Mouse (Mus musculus) heart, embryonic 16.5 days (tissue): ENCODE results near the gene Cfb. TPM values are rescaled to one million over a fixed set of nuclear protein-coding genes. Genes with fewer than 3 reads are reported as not detected.
"Not testable (repeated sequence)": the region's sequence is repeated elsewhere in the genome, so short reads cannot be mapped to it uniquely, and the experiment has no call there.

Source experiments
- ATAC-seq: fragments of 200-750 bp; cut with Nextera tagmentation; replicated peaks from 2 replicates; pipeline ENCODE4 v1.8.0; 2017; ENCODE audit warnings: moderate number of reproducible peaks; ENCODE audit not compliant: insufficient read depth, low FRiP score; ENCODE audit errors: extremely low read depth
- H3K27ac ChIP-seq: fragments of 300-500 bp; sonication (generic); 2 replicates; pipeline ENCODE4 v1.5.1; 2014; ENCODE audit warnings: mild to moderate bottlenecking, low read length, control low read depth, moderate library complexity
- H3K27me3 ChIP-seq: fragments of 300-500 bp; sonication (generic); 2 replicates; pipeline ENCODE4 v1.6.1; 2014; ENCODE audit warnings: low read length, mixed read lengths; ENCODE audit not compliant: control insufficient read depth, insufficient read depth
- H3K36me3 ChIP-seq: fragments of 300-500 bp; sonication (generic); 2 replicates; pipeline ENCODE4 v1.6.1; 2014; ENCODE audit not compliant: control insufficient read depth, insufficient read depth
- H3K4me1 ChIP-seq: fragments of 300-500 bp; sonication (generic); 2 replicates; pipeline ENCODE4 v1.6.1; 2014; ENCODE audit warnings: low read length, mixed read lengths; ENCODE audit not compliant: control insufficient read depth, insufficient read depth
- H3K4me2 ChIP-seq: fragments of 300-500 bp; sonication (generic); 2 replicates; pipeline ENCODE4 v1.6.1; 2014; ENCODE audit warnings: low read depth, mild to moderate bottlenecking, control low read depth, low read length
- H3K4me3 ChIP-seq: fragments of 300-500 bp; sonication (generic); 2 replicates; pipeline ENCODE4 v1.5.1; 2014; ENCODE audit warnings: mild to moderate bottlenecking, control low read depth, low read length
- H3K9ac ChIP-seq: fragments of 300-500 bp; sonication (generic); 2 replicates; pipeline ENCODE4 v1.6.1; 2014; ENCODE audit warnings: low read length, control low read depth
- H3K9me3 ChIP-seq: fragments of 300-500 bp; sonication (generic); replicated peaks from 2 replicates; pipeline ENCODE4 v1.6.1; 2016; ENCODE audit warnings: low read length; ENCODE audit not compliant: control insufficient read depth
- WGBS: fragments of 180-500 bp; shearing (Covaris S2); extraction: QIAGEN DNeasy Blood & Tissue Kit; methylation state at CpG from one replicate; pipeline ENCODE4 v1.1.7; 2014; 5-methylcytosine and 5-hydroxymethylcytosine counted together
- polyA plus RNA-seq: library from polyadenylated mRNA; unstranded; fragments of >200 nt; fragmentation: Nextera tagmentation; extraction: Ambion mirVana; gene quantifications from 2 replicates; pipeline ENCODE4 v1.2.1, GENCODE M21; 2015

The Cfb gene
- polyA plus RNA-seq, 1 experiment from 2014 or later, result 2.5 TPM

DNA sequence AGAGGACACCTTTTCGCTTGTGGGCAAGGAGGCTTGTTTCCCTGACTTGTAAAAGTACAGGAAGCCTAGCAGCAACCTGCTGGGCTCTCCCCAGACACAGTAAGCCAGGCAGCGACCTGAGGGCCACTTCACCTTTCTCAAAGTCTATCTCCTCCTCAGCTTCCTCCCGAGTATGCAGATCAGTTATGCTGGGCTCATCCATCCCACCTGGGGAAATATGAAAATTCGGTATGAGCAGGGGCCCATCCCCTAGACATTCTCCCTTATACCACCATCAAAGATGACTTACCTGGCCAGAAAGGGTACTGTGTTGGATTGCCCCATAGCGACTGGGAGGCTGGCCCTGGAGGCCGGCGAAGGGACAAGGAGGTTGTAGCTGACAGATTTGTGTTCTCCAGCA lies 14.7 kb downstream of the Cfb start:
- Histone ChIP-seq H3K36me3 (peaks cover 22% of the 10 kb centered on the region), H3K4me1 (peaks cover 13% of the 10 kb centered on the region), H3K27me3 (no peaks in the 10 kb centered on the region), H3K4me2 (no peak overlapping the region), H3K4me3 (no peak overlapping the region), H3K9ac (no peak overlapping the region), H3K27ac (no peak overlapping the region), H3K9me3 (no peaks in the 10 kb centered on the region)
- ATAC-seq, result no peak
- whole genome bisulfite sequencing, result 87% methylated on average over 7 of the region's 7 CpGs

DNA sequence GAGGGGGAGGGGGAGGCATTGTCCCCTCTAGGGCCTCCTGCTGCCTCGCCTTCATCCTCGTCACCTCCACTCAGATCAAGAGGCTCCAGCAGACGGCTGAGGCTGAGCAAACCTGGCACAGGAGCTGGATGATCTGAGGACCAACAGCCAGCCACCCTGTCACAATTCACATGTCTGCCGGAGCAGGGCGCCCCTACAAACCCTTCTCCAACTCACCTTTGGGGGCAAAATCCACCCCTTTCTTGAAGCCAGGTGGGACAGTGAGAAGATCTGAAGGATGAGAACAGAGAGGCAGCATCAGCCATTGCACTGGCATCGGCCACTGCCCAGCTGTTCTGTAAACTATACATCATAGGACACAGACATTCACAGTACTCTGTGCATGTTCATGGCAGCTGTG lies 15.1 kb downstream of the Cfb start:
- Histone ChIP-seq H3K9me3 (no peaks in the 10 kb centered on the region), H3K9ac (no peak overlapping the region), H3K4me1 (peaks cover 13% of the 10 kb centered on the region), H3K27me3 (no peaks in the 10 kb centered on the region), H3K36me3 (peaks cover 18% of the 10 kb centered on the region), H3K4me3 (no peak overlapping the region), H3K27ac (no peak overlapping the region), H3K4me2 (no peak overlapping the region)
- ATAC-seq, result no peak
- 86% methylated on average over 6 of the region's 6 CpGs for WGBS

DNA sequence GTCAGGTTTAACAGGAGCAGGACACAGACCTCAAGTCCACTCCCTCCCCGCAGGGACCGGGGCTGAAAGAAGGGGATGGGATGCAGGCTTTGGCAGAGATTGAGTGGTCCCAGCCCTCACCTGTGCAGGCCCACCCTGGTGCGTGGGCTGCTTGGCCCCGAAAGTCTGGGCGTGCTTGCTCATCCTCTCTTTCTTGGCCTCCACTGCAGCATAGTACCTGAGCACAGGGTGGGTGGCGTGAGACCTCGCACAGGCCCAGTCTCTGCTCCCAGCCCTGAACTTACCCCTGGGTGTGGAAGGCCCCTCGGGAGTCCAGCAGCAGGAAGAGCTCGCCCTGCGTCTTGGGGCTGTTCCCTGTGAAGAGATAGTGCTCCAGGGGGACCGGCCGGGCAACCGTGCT lies 17.4 kb downstream of the Cfb start:
- WGBS, result 87% methylated on average over 13 of the region's 13 CpGs
- Histone ChIP-seq H3K36me3 (peaks cover 29% of the 10 kb centered on the region), H3K27ac (no peak overlapping the region), H3K9me3 (no peaks in the 10 kb centered on the region), H3K4me3 (no peak overlapping the region), H3K27me3 (no peaks in the 10 kb centered on the region), H3K4me1 (peaks cover 4% of the 10 kb centered on the region), H3K9ac (no peak overlapping the region), H3K4me2 (no peak overlapping the region)
- no peak for ATAC-seq

DNA sequence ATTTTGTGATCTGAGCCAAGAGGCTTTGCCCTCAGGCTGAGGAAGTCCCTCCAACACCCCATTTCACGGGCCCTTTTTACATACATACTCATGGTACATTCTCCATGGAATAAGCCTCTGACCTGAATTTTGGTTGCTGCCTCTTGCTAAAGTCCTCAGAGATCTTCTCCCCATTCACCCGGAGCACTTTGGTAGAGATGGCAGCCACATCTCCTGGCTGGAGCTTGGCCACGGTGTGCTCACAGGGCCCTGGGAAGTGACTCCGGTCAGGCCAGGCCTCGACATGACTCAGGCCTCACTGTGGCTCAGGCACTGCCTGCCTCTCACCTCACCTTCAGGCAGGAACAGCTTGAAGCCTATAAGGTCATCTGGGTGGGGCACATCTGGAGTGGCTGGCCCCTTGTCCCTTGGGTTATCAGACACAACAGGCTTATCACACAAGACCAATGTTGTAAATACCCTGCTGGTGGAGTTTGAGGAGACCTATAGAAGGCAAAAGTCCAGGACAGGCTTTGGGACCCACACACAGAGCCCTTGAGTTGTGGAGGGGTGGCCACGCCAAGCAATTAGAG lies 21.5 kb downstream of the Cfb start:
- Histone ChIP-seq H3K9ac (no peak overlapping the region), H3K4me3 (no peak overlapping the region), H3K9me3 (no peaks in the 10 kb centered on the region), H3K4me2 (no peak overlapping the region), H3K27me3 (no peaks in the 10 kb centered on the region), H3K36me3 (peaks cover 25% of the 10 kb centered on the region), H3K4me1 (peaks cover 15% of the 10 kb centered on the region), H3K27ac (no peak overlapping the region)
- ATAC-seq, result no peak
- WGBS, result 80% methylated on average over 6 of the region's 6 CpGs

DNA sequence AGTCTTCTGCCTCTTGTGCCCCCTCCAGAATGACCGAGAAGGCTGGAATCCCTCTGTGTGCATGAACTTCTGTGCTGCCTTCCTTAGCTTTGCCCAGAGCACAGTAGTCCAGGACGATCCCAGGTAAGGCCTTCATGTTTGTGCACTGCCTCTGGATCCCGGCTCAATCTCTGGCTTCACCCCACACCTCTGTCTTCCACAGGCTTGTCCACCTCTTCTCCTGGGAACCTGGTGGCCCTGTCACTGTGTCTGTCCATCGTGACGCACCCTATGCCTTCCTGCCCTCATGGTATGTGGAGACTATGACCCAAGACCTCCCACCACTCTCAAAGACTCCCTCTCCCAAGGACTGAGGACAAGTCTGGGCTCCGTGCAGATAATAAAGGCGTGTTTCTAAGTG lies 23.5 kb downstream of the Cfb start:
- Histone ChIP-seq H3K9ac (no peak overlapping the region), H3K4me3 (no peak overlapping the region), H3K27me3 (no peaks in the 10 kb centered on the region), H3K36me3 (peaks cover 25% of the 10 kb centered on the region), H3K27ac (no peak overlapping the region), H3K4me1 (peaks cover 18% of the 10 kb centered on the region), H3K4me2 (no peak overlapping the region), H3K9me3 (no peaks in the 10 kb centered on the region)
- no peak for ATAC-seq
- WGBS, result 87% methylated on average over 7 of the region's 7 CpGs

DNA sequence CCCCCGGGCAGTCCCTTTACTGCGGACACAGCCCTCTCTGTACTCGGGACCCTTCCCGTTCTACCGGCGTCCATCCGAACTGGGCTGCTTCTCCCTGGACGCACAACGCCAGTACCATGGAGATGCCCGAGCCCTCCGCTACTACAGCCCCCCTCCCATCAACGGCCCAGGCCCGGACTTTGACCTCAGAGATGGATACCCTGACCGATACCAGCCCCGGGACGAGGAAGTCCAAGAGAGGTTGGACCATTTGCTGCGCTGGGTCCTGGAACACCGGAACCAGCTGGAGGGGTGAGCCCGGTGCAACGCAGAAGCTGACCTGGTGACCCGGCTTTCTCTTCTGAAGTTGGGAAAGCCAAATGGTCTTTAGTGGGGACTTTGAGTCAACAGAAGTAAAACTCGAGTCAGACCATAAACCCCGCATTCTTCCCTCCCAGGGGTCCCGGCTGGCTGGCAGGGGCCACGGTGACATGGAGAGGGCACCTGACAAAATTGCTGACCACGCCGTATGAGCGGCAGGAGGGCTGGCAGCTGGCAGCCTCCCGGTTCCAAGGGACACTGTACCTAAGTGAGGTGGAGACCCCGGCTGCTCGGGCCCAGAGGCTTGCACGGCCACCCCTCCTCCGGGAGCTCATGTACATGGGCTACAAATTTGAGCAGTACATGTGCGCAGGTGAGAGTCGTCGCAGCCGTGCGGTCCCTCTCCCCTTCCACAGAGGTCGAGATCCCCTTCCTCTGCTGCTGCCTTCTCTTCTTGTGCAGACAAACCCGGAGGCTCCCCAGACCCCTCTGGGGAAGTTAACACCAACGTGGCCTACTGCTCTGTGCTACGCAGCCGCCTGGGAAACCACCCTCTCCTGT lies 24.6 kb downstream of the Cfb start:
- Histone ChIP-seq H3K9ac (peak overlapping the region; percentile 75), H3K9me3 (no peaks in the 10 kb centered on the region), H3K27me3 (no peaks in the 10 kb centered on the region), H3K4me1 (peaks cover 18% of the 10 kb centered on the region), H3K4me2 (peak overlapping the region; percentile 98), H3K4me3 (peak overlapping the region; percentile 81), H3K27ac (peak overlapping the region; percentile 59), H3K36me3 (peaks cover 18% of the 10 kb centered on the region)
- 35% methylated on average over 43 of the region's 43 CpGs for WGBS
- ATAC-seq, result no peak

DNA sequence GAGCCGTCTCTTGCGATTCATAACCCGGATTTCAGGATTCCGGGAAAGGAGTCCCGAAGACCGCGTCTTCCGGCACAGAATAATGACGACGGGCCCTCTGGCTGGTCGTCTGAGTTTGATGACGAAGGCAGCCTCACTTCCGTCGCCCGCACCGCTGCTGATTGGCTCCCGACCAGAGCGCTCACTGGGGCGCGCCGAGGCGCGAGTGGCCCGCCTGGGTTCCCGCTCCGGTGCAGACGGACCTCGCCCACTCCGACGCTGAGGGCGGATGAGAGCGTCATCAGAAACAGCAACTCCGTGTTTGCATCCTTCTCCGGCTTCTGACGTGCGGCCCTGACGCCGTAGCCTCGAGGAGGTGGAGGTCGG lies 25.5 kb downstream of the Cfb start, which contains the start of the genes Stk19 and Dxo:
Gene Stk19, minus strand, starts transcription at position 90 of the 366 bp plus-strand sequence.
Gene Dxo, plus strand, starts transcription at position 164 of the 366 bp plus-strand sequence.
- under 1% methylated on average over 40 of the region's 40 CpGs for WGBS
- H3K4me2 ChIP-seq, result peak within 1 kb of the TSS; percentile 98
- H3K4me3 ChIP-seq, result peak within 1 kb of the TSS; percentile 81
- H3K9ac ChIP-seq, result peak within 1 kb of the TSS; percentile 75
- no peaks in the 10 kb centered on the region for H3K27me3 ChIP-seq
- ATAC-seq, result peak; percentile 94
- peaks cover 18% of the 10 kb centered on the region for H3K4me1 ChIP-seq
- no peaks in the 10 kb centered on the region for H3K9me3 ChIP-seq
- peak within 1 kb of the TSS; percentile 59 for H3K27ac ChIP-seq
- H3K36me3 ChIP-seq, result peaks cover 20% of the 10 kb centered on the region

DNA sequence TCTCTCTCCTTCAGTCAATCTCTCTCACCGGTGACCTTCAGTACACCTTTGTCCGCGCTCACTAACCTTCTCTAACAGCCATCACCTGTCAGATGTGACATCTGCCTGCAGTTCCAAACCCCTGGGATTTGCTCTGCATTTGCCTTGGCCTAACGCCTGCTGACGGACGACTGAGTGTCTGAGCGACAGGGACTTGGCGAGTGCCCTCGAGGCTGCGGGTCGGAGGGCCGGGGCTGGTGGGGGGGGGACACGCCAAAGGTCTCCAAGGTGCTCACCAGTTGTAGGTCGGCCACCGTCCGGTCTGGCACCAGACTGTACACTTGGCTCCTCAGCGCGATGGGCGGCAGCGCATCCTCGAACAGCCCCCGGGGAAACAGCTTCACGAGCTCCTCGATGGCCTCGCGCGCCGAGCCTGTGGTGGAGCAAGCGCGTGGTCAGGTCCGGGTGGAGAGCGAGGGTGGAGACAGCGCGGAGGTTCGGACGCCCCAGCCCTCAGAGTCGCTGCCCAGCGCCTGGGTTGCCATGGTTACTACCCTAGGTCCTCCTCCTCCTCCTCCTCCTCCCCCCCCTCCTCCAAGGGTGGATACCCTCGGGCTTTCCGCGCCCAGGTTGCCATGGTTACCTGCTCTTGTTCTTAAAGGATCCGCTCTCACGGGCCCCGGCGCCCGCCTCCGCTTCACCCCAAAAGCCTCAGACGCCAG lies 26.0 kb downstream of the Cfb start:
- peak overlapping the region; percentile 81 for H3K4me3 ChIP-seq
- H3K27me3 ChIP-seq, result no peaks in the 10 kb centered on the region
- peak overlapping the region; percentile 59 for H3K27ac ChIP-seq
- peak overlapping the region; percentile 98 for H3K4me2 ChIP-seq
- peak; percentile 60 for ATAC-seq
- peaks cover 18% of the 10 kb centered on the region for H3K4me1 ChIP-seq
- H3K9me3 ChIP-seq, result no peaks in the 10 kb centered on the region
- peaks cover 24% of the 10 kb centered on the region for H3K36me3 ChIP-seq
- WGBS, result 4% methylated on average over 48 of the region's 48 CpGs
- peak overlapping the region; percentile 75 for H3K9ac ChIP-seq

DNA sequence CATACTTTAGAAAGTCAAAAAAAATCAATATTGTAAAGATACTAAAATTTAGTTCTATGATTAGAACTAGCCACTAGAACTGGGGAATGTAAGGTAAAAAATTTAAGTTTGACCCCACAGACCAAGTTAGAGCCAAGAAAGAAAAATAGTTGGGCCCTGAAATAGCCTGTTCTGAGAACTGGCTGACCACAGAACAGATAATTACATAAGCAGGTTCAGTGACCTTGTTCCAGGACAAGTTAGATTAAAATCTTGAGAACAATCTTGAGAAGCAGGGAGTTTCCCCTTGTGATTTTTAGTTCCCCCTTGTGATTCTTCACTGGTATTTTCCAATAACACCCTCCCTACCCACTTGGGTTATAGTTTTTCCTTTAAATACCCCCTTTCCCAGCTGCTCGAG lies 31.5 kb downstream of the Cfb start:
- WGBS, result 89% methylated on average over 1 of the region's 1 CpGs
- H3K27me3 ChIP-seq, H3K9ac ChIP-seq, H3K4me1 ChIP-seq, H3K27ac ChIP-seq, H3K9me3 ChIP-seq, H3K4me3 ChIP-seq, ATAC-seq, H3K4me2 ChIP-seq: not testable (repeated sequence)
- H3K36me3 ChIP-seq, result peaks cover 39% of the 10 kb centered on the region
